8 mouse cellular contexts compared by ENCODE assay signal in genomic region chr16:96083179-96083646, GRCm38 (mm10). TPM values are rescaled to one million over a fixed set of nuclear protein-coding genes. Genes with fewer than 3 reads are reported as not detected.
A peak's percentile ranks its signal among the peaks of the same experiment; 100 is the strongest.
DNase-seq lines count a peak whose midpoint lies in the region; ATAC-seq lines count a peak whose summit lies in the region.

No protein-coding gene starts in this region.

- H3K9me3 ChIP-seq in megakaryocyte, embryonic 14.5 days: no peaks in the 10 kb centered on the region
- no peaks in the 10 kb centered on the region for H3K9me3 ChIP-seq in embryonic facial prominence, embryonic 14.5 days (ENCODE audit: control insufficient read depth, low read length)
- no peaks in the 10 kb centered on the region for H3K9me3 ChIP-seq in hindbrain, embryonic 10.5 days
- H3K9me3 ChIP-seq in midbrain, embryonic 11.5 days (ENCODE audit: control insufficient read depth, low read length): no peaks in the 10 kb centered on the region

- peaks cover 38% of the 10 kb centered on the region for H3K4me1 ChIP-seq in megakaryocyte, embryonic 14.5 days
- peaks cover 8% of the 10 kb centered on the region; the same call in 1 of the 2 replicates for H3K4me1 ChIP-seq in embryonic facial prominence, embryonic 14.5 days (ENCODE audit: control insufficient read depth, insufficient read depth, low read length)
- H3K4me1 ChIP-seq in hindbrain, embryonic 10.5 days (replicated peaks): peaks cover 30% of the 10 kb centered on the region
- H3K4me1 ChIP-seq in midbrain, embryonic 11.5 days (ENCODE audit: control insufficient read depth, insufficient read depth, low read length): peaks cover 11% of the 10 kb centered on the region

- H3K27me3 ChIP-seq in megakaryocyte, embryonic 14.5 days (replicated peaks): peaks cover 28% of the 10 kb centered on the region
- no peaks in the 10 kb centered on the region for H3K27me3 ChIP-seq in embryonic facial prominence, embryonic 14.5 days (replicated peaks; ENCODE audit: control insufficient read depth, insufficient read depth, low read length)
- H3K27me3 ChIP-seq in hindbrain, embryonic 10.5 days (ENCODE audit: insufficient read depth, poor library complexity, severe bottlenecking): no peaks in the 10 kb centered on the region
- no peaks in the 10 kb centered on the region for H3K27me3 ChIP-seq in midbrain, embryonic 11.5 days (ENCODE audit: control insufficient read depth, insufficient read depth, low read length)

- peak overlapping the region; percentile 73 for H3K4me2 ChIP-seq in embryonic facial prominence, embryonic 14.5 days (ENCODE audit: low read depth, low read length)
- peak overlapping the region; percentile 80 for H3K4me2 ChIP-seq in midbrain, embryonic 11.5 days

- no peak for DNase-seq in embryonic facial prominence, embryonic 14.5 days (ENCODE audit: low spot score)
- DNase-seq in hindbrain, embryonic 10.5 days (ENCODE audit: low spot score): no peak
- peak; percentile 8 for DNase-seq in left cerebral cortex, postnatal 4 days
- DNase-seq in midbrain, embryonic 11.5 days (ENCODE audit: low spot score, missing footprints): no peak
- DNase-seq in urinary bladder, postnatal 36 days (ENCODE audit: low spot score in 2 of 2): peak; percentile 56 to 66
- no peak for DNase-seq in layer of hippocampus, postnatal 10 days (ENCODE audit: low spot score in 2 of 2)

- intact Hi-C loops in left cerebral cortex, postnatal 4 days (cut with DNase I): no loop called here

- ATAC-seq in megakaryocyte, adult 5-6 weeks (ENCODE audit: poor library complexity, severe bottlenecking): no peak
- no peak for ATAC-seq in embryonic facial prominence, embryonic 14.5 days (ENCODE audit: low read depth)
- no peak for ATAC-seq in midbrain, embryonic 11.5 days (ENCODE audit: low FRiP score)

- peak overlapping the region; percentile 97 for H3K27ac ChIP-seq in embryonic facial prominence, embryonic 14.5 days (replicated peaks; ENCODE audit: low read depth, low read length)
- peak overlapping the region; percentile 96 for H3K27ac ChIP-seq in hindbrain, embryonic 10.5 days
- peak overlapping the region; percentile 93 for H3K27ac ChIP-seq in midbrain, embryonic 11.5 days (ENCODE audit: low read depth, low read length)

- H3K4me3 ChIP-seq in megakaryocyte, embryonic 14.5 days (replicated peaks): peak overlapping the region; percentile 97
- peak overlapping the region; percentile 100 for H3K4me3 ChIP-seq in embryonic facial prominence, embryonic 14.5 days (ENCODE audit: low read depth, low read length)
- H3K4me3 ChIP-seq in hindbrain, embryonic 10.5 days: peak overlapping the region; percentile 99
- peak overlapping the region; percentile 96 for H3K4me3 ChIP-seq in midbrain, embryonic 11.5 days (ENCODE audit: low read depth, low read length)

- H3K36me3 ChIP-seq in megakaryocyte, embryonic 14.5 days (replicated peaks; ENCODE audit: low read length): peaks cover 28% of the 10 kb centered on the region
- peaks cover 27% of the 10 kb centered on the region for H3K36me3 ChIP-seq in embryonic facial prominence, embryonic 14.5 days (ENCODE audit: control insufficient read depth, insufficient read depth, low read length)
- H3K36me3 ChIP-seq in hindbrain, embryonic 10.5 days: peaks cover 32% of the 10 kb centered on the region
- H3K36me3 ChIP-seq in midbrain, embryonic 11.5 days (ENCODE audit: control insufficient read depth, insufficient read depth, low read length): peaks cover 4% of the 10 kb centered on the region; the same call in 1 of the 2 replicates

- peak overlapping the region; percentile 98 for H3K9ac ChIP-seq in embryonic facial prominence, embryonic 14.5 days (ENCODE audit: low read depth, low read length)
- peak overlapping the region; percentile 98 for H3K9ac ChIP-seq in midbrain, embryonic 11.5 days (ENCODE audit: low read length)

- WGBS in embryonic facial prominence, embryonic 14.5 days: 7% methylated on average over 20 of the region's 20 CpGs
- 4% methylated on average over 20 of the region's 20 CpGs for WGBS in hindbrain, embryonic 10.5 days
- 7% methylated on average over 20 of the region's 20 CpGs for WGBS in midbrain, embryonic 11.5 days

RNA-seq across cellular contexts. Expression of gene Brwd1, which starts 0.9 kb away (rescaled TPM):
- 1.5 and 3.6 TPM in 2 replicates for polyA plus RNA-seq in megakaryocyte, embryonic 14.5 days (2012; ENCODE audit: insufficient read depth, low replicate concordance)
- total RNA-seq in megakaryocyte, adult 5-6 weeks (2015): 17.0 and 28.7 TPM in 2 replicates
- total RNA-seq in megakaryocyte, adult 5-6 weeks (2017): 32.3 and 34.6 TPM in 2 replicates
- polyA plus RNA-seq in embryonic facial prominence, embryonic 14.5 days (2014; fragmentation: Nextera tagmentation; extraction: Ambion mirVana): 107 and 108 TPM in 2 replicates
- polyA plus RNA-seq in hindbrain, embryonic 10.5 days (2016; fragmentation: Nextera tagmentation; extraction: Ambion mirVana): 138 and 164 TPM in 2 replicates
- 100 to 1,000 TPM; 131 to 135 TPM for total RNA-seq in left cerebral cortex, postnatal 4 days (2021)
- polyA plus RNA-seq in midbrain, embryonic 11.5 days (2014; fragmentation: Nextera tagmentation; extraction: Ambion mirVana): 192 and 212 TPM in 2 replicates
- total RNA-seq in layer of hippocampus, postnatal 10 days (2021): 100 to 1,000 TPM; 101 to 152 TPM

RNA-seq across cellular contexts. Expression of gene Hmgn1, which starts 44.3 kb away (rescaled TPM):
- polyA plus RNA-seq in megakaryocyte, embryonic 14.5 days (2012; ENCODE audit: insufficient read depth, low replicate concordance): 9.3 and 59.4 TPM in 2 replicates
- total RNA-seq in megakaryocyte, adult 5-6 weeks (2015): 41.8 and 53.3 TPM in 2 replicates
- 71.5 and 75.2 TPM in 2 replicates for total RNA-seq in megakaryocyte, adult 5-6 weeks (2017)
- polyA plus RNA-seq in embryonic facial prominence, embryonic 14.5 days (2014; fragmentation: Nextera tagmentation; extraction: Ambion mirVana): 528 and 592 TPM in 2 replicates
- 705 and 803 TPM in 2 replicates for polyA plus RNA-seq in hindbrain, embryonic 10.5 days (2016; fragmentation: Nextera tagmentation; extraction: Ambion mirVana)
- 100 to 1,000 TPM; 102 to 103 TPM for total RNA-seq in left cerebral cortex, postnatal 4 days (2021)
- 886 and 907 TPM in 2 replicates for polyA plus RNA-seq in midbrain, embryonic 11.5 days (2014; fragmentation: Nextera tagmentation; extraction: Ambion mirVana)
- total RNA-seq in layer of hippocampus, postnatal 10 days (2021): 100 to 1,000 TPM in 1 of 2 experiments, 10 to 100 TPM in 1; 82.0 to 110 TPM

Comparison
In these comparisons a context has a peak if more than half of its experiments do, and no peak if none do; other contexts are left out.
1. DNase-seq: peak in left cerebral cortex, postnatal 4 days (single experiment) and urinary bladder, postnatal 36 days (2 of 2); none in embryonic facial prominence, embryonic 14.5 days (single experiment), hindbrain, embryonic 10.5 days (single experiment), midbrain, embryonic 11.5 days (single experiment) and layer of hippocampus, postnatal 10 days (0 of 2).
2. RNA of gene Brwd1, which starts 0.9 kb away (polyA plus RNA-seq): 192 to 212 TPM in midbrain, embryonic 11.5 days, 138 to 164 TPM in hindbrain, embryonic 10.5 days and 107 to 108 TPM in embryonic facial prominence, embryonic 14.5 days; 1.5 to 3.6 TPM in megakaryocyte, embryonic 14.5 days; every median in the first group is over 10 times any median in the second.
3. Peak in every context shown above with its lines, with median percentiles within 50 percentile points of each other: H3K4me3 ChIP-seq and H3K27ac ChIP-seq.